Mouse (Mus musculus): ENCODE measurements around the gene Acap2. TPM values are rescaled to one million over a fixed set of nuclear protein-coding genes. Genes with fewer than 3 reads are reported as not detected.

Acap2 gene
- polyA plus RNA-seq, 1 experiment from 2014 or later, result 8.9 TPM

- Histone ChIP-seq H3K36me3 (ENCODE audit: control insufficient read depth, insufficient read depth, low read length) (no peaks in the 10 kb centered on the region), H3K4me3 (ENCODE audit: low read depth, low read length) (no peak overlapping the region), H3K4me2 (ENCODE audit: low read length) (no peak overlapping the region), H3K4me1 (ENCODE audit: control insufficient read depth, insufficient read depth, low read length) (peaks cover 9% of the 10 kb centered on the region; the same call in 1 of the 2 replicates), H3K27ac (ENCODE audit: low read length) (no peak overlapping the region), H3K27me3 (ENCODE audit: control insufficient read depth, insufficient read depth, low read depth, low read length) (no peaks in the 10 kb centered on the region), H3K9ac (ENCODE audit: low read depth, low read length) (no peak overlapping the region), H3K9me3 (replicated peaks; ENCODE audit: control insufficient read depth, low read length, poor library complexity, severe bottlenecking) (no peaks in the 10 kb centered on the region)
- ATAC-seq, result no peak
- 96% methylated on average over 13 of the region's 13 CpGs for WGBS
These were observed 140.3 kb downstream of the Acap2 start for GRCm38 (mm10) chr16:31060714-31061113.

GRCm38 (mm10) chr16:31060226-31060625 is 140.8 kb downstream of the Acap2 start:
- H3K4me2 ChIP-seq (ENCODE audit: low read length), result no peak overlapping the region
- H3K9ac ChIP-seq (ENCODE audit: low read depth, low read length), result no peak overlapping the region
- H3K27me3 ChIP-seq (ENCODE audit: control insufficient read depth, insufficient read depth, low read depth, low read length), result no peaks in the 10 kb centered on the region
- H3K4me1 ChIP-seq (ENCODE audit: control insufficient read depth, insufficient read depth, low read length), result peaks cover 9% of the 10 kb centered on the region; the same call in 1 of the 2 replicates
- H3K36me3 ChIP-seq (ENCODE audit: control insufficient read depth, insufficient read depth, low read length), result no peaks in the 10 kb centered on the region
- no peak for ATAC-seq
- H3K9me3 ChIP-seq (replicated peaks; ENCODE audit: control insufficient read depth, low read length, poor library complexity, severe bottlenecking), result no peaks in the 10 kb centered on the region
- no peak overlapping the region for H3K4me3 ChIP-seq (ENCODE audit: low read depth, low read length)
- 88% methylated on average over 3 of the region's 3 CpGs for WGBS
- no peak overlapping the region for H3K27ac ChIP-seq (ENCODE audit: low read length)

GRCm38 (mm10) chr16:31059730-31060129 is 141.3 kb downstream of the Acap2 start:
- H3K4me3 ChIP-seq (ENCODE audit: low read depth, low read length), result no peak overlapping the region
- no peaks in the 10 kb centered on the region for H3K9me3 ChIP-seq (replicated peaks; ENCODE audit: control insufficient read depth, low read length, poor library complexity, severe bottlenecking)
- no peak overlapping the region for H3K4me2 ChIP-seq (ENCODE audit: low read length)
- ATAC-seq, result no peak
- 87% methylated on average over 4 of the region's 4 CpGs for whole genome bisulfite sequencing
- no peaks in the 10 kb centered on the region for H3K36me3 ChIP-seq (ENCODE audit: control insufficient read depth, insufficient read depth, low read length)
- H3K9ac ChIP-seq (ENCODE audit: low read depth, low read length), result no peak overlapping the region
- peaks cover 9% of the 10 kb centered on the region; the same call in 1 of the 2 replicates for H3K4me1 ChIP-seq (ENCODE audit: control insufficient read depth, insufficient read depth, low read length)
- H3K27me3 ChIP-seq (ENCODE audit: control insufficient read depth, insufficient read depth, low read depth, low read length), result no peaks in the 10 kb centered on the region
- H3K27ac ChIP-seq (ENCODE audit: low read length), result no peak overlapping the region

GRCm38 (mm10) chr16:31052812-31053211 is 148.2 kb downstream of the Acap2 start:
- no peaks in the 10 kb centered on the region for H3K27me3 ChIP-seq (ENCODE audit: control insufficient read depth, insufficient read depth, low read depth, low read length)
- H3K9me3 ChIP-seq (replicated peaks; ENCODE audit: control insufficient read depth, low read length, poor library complexity, severe bottlenecking), result no peaks in the 10 kb centered on the region
- H3K4me1 ChIP-seq (ENCODE audit: control insufficient read depth, insufficient read depth, low read length), result no peaks in the 10 kb centered on the region
- no peaks in the 10 kb centered on the region for H3K36me3 ChIP-seq (ENCODE audit: control insufficient read depth, insufficient read depth, low read length)
- no peak overlapping the region for H3K27ac ChIP-seq (ENCODE audit: low read length)
- no peak overlapping the region for H3K4me2 ChIP-seq (ENCODE audit: low read length)
- no peak overlapping the region for H3K9ac ChIP-seq (ENCODE audit: low read depth, low read length)
- 86% methylated on average over 6 of the region's 6 CpGs for WGBS
- no peak for ATAC-seq
- H3K4me3 ChIP-seq (ENCODE audit: low read depth, low read length), result no peak overlapping the region

GRCm38 (mm10) chr16:31052177-31052726 is 148.8 kb downstream of the Acap2 start:
- Histone ChIP-seq H3K27ac (ENCODE audit: low read length) (no peak overlapping the region), H3K4me1 (ENCODE audit: control insufficient read depth, insufficient read depth, low read length) (no peaks in the 10 kb centered on the region), H3K4me2 (ENCODE audit: low read length) (no peak overlapping the region), H3K27me3 (ENCODE audit: control insufficient read depth, insufficient read depth, low read depth, low read length) (no peaks in the 10 kb centered on the region), H3K9me3 (replicated peaks; ENCODE audit: control insufficient read depth, low read length, poor library complexity, severe bottlenecking) (no peaks in the 10 kb centered on the region), H3K36me3 (ENCODE audit: control insufficient read depth, insufficient read depth, low read length) (no peaks in the 10 kb centered on the region), H3K9ac (ENCODE audit: low read depth, low read length) (no peak overlapping the region), H3K4me3 (ENCODE audit: low read depth, low read length) (no peak overlapping the region)
- no peak for ATAC-seq
- 76% methylated on average over 7 of the region's 7 CpGs for WGBS

GRCm38 (mm10) chr16:31050701-31051100 is 150.3 kb downstream of the Acap2 start:
- Histone ChIP-seq H3K9ac (ENCODE audit: low read depth, low read length) (no peak overlapping the region), H3K9me3 (replicated peaks; ENCODE audit: control insufficient read depth, low read length, poor library complexity, severe bottlenecking) (no peaks in the 10 kb centered on the region), H3K27me3 (ENCODE audit: control insufficient read depth, insufficient read depth, low read depth, low read length) (no peaks in the 10 kb centered on the region), H3K4me3 (ENCODE audit: low read depth, low read length) (no peak overlapping the region), H3K4me1 (ENCODE audit: control insufficient read depth, insufficient read depth, low read length) (no peaks in the 10 kb centered on the region), H3K4me2 (ENCODE audit: low read length) (no peak overlapping the region), H3K27ac (ENCODE audit: low read length) (no peak overlapping the region), H3K36me3 (ENCODE audit: control insufficient read depth, insufficient read depth, low read length) (no peaks in the 10 kb centered on the region)
- 83% methylated on average over 7 of the region's 7 CpGs for WGBS
- no peak for ATAC-seq

- no peak overlapping the region for H3K9ac ChIP-seq (ENCODE audit: low read depth, low read length)
- no peak for ATAC-seq
- no peak overlapping the region for H3K27ac ChIP-seq (ENCODE audit: low read length)
- H3K4me2 ChIP-seq (ENCODE audit: low read length), result no peak overlapping the region
- no peak overlapping the region for H3K4me3 ChIP-seq (ENCODE audit: low read depth, low read length)
- H3K4me1 ChIP-seq (ENCODE audit: control insufficient read depth, insufficient read depth, low read length), result no peaks in the 10 kb centered on the region
- H3K9me3 ChIP-seq (replicated peaks; ENCODE audit: control insufficient read depth, low read length, poor library complexity, severe bottlenecking), result no peaks in the 10 kb centered on the region
- no peaks in the 10 kb centered on the region for H3K36me3 ChIP-seq (ENCODE audit: control insufficient read depth, insufficient read depth, low read length)
- 84% methylated on average over 6 of the region's 6 CpGs for WGBS
- no peaks in the 10 kb centered on the region for H3K27me3 ChIP-seq (ENCODE audit: control insufficient read depth, insufficient read depth, low read depth, low read length)
These were observed 152.9 kb downstream of the Acap2 start for GRCm38 (mm10) chr16:31048194-31048593.

GRCm38 (mm10) chr16:31047186-31047898 is 153.7 kb downstream of the Acap2 start:
- Histone ChIP-seq H3K4me1 (ENCODE audit: control insufficient read depth, insufficient read depth, low read length) (no peaks in the 10 kb centered on the region), H3K27ac (ENCODE audit: low read length) (no peak overlapping the region), H3K4me3 (ENCODE audit: low read depth, low read length) (no peak overlapping the region), H3K9me3 (replicated peaks; ENCODE audit: control insufficient read depth, low read length, poor library complexity, severe bottlenecking) (no peaks in the 10 kb centered on the region), H3K36me3 (ENCODE audit: control insufficient read depth, insufficient read depth, low read length) (no peaks in the 10 kb centered on the region), H3K27me3 (ENCODE audit: control insufficient read depth, insufficient read depth, low read depth, low read length) (no peaks in the 10 kb centered on the region), H3K9ac (ENCODE audit: low read depth, low read length) (no peak overlapping the region), H3K4me2 (ENCODE audit: low read length) (no peak overlapping the region)
- ATAC-seq, result no peak
- 85% methylated on average over 10 of the region's 10 CpGs for WGBS

- no peaks in the 10 kb centered on the region for H3K9me3 ChIP-seq (replicated peaks; ENCODE audit: control insufficient read depth, low read length, poor library complexity, severe bottlenecking)
- no peak overlapping the region for H3K27ac ChIP-seq (ENCODE audit: low read length)
- WGBS, result 69% methylated on average over 14 of the region's 14 CpGs
- no peak for ATAC-seq
- no peaks in the 10 kb centered on the region for H3K36me3 ChIP-seq (ENCODE audit: control insufficient read depth, insufficient read depth, low read length)
- H3K4me1 ChIP-seq (ENCODE audit: control insufficient read depth, insufficient read depth, low read length), result no peaks in the 10 kb centered on the region
- H3K4me2 ChIP-seq (ENCODE audit: low read length), result no peak overlapping the region
- H3K9ac ChIP-seq (ENCODE audit: low read depth, low read length), result no peak overlapping the region
- H3K27me3 ChIP-seq (ENCODE audit: control insufficient read depth, insufficient read depth, low read depth, low read length), result no peaks in the 10 kb centered on the region
- no peak overlapping the region for H3K4me3 ChIP-seq (ENCODE audit: low read depth, low read length)
These were observed 154.8 kb downstream of the Acap2 start for GRCm38 (mm10) chr16:31046217-31046659.

Data from midbrain, embryonic 16.5 days (tissue).